Mouse (Mus musculus): ENCODE measurements around the gene Kdelr3. TPM values are rescaled to one million over a fixed set of nuclear protein-coding genes. Genes with fewer than 3 reads are reported as not detected.

The Kdelr3 gene
- polyA plus RNA-seq, 1 experiment from 2014 or later = 157 TPM

- Histone ChIP-seq H3K4me3 (ENCODE audit: low read depth, low read length) (no peak overlapping the region), H3K27me3 (replicated peaks; ENCODE audit: control insufficient read depth, insufficient read depth, low read length) (peaks cover 4% of the 10 kb centered on the region), H3K9me3 (ENCODE audit: control insufficient read depth, low read length) (no peaks in the 10 kb centered on the region), H3K4me2 (ENCODE audit: low read depth, low read length) (0 out of 2 replicates have a peak overlapping the region, but pooled peaks have one; percentile 18), H3K4me1 (ENCODE audit: control insufficient read depth, insufficient read depth, low read length) (no peaks in the 10 kb centered on the region), H3K36me3 (ENCODE audit: control insufficient read depth, insufficient read depth, low read length) (no peaks in the 10 kb centered on the region), H3K9ac (ENCODE audit: low read depth, low read length) (no peak overlapping the region), H3K27ac (replicated peaks; ENCODE audit: low read depth, low read length) (no peak overlapping the region)
- ATAC-seq (ENCODE audit: low read depth) = peak; percentile 30; the same call in 1 of the 2 replicates
- WGBS = 9% methylated on average over 15 of the region's 15 CpGs
- DNase-seq (ENCODE audit: low spot score) = peak; percentile 38
These were observed 35.0 kb upstream of the Kdelr3 start for GRCm38 (mm10) chr15:79481181-79481688.

GRCm38 (mm10) chr15:79489463-79489862 lies 26.7 kb upstream of the Kdelr3 start:
- Histone ChIP-seq H3K27me3 (replicated peaks; ENCODE audit: control insufficient read depth, insufficient read depth, low read length) (peaks cover 4% of the 10 kb centered on the region; the same call in 1 of the 2 replicates), H3K4me2 (ENCODE audit: low read depth, low read length) (no peak overlapping the region), H3K27ac (replicated peaks; ENCODE audit: low read depth, low read length) (no peak overlapping the region), H3K4me3 (ENCODE audit: low read depth, low read length) (no peak overlapping the region), H3K4me1 (ENCODE audit: control insufficient read depth, insufficient read depth, low read length) (no peaks in the 10 kb centered on the region), H3K36me3 (ENCODE audit: control insufficient read depth, insufficient read depth, low read length) (no peaks in the 10 kb centered on the region), H3K9me3 (ENCODE audit: control insufficient read depth, low read length) (no peaks in the 10 kb centered on the region), H3K9ac (ENCODE audit: low read depth, low read length) (no peak overlapping the region)
- DNase-seq (ENCODE audit: low spot score) (no peak), ATAC-seq (ENCODE audit: low read depth) (no peak)
- 71% methylated on average over 11 of the region's 11 CpGs for WGBS

DNA sequence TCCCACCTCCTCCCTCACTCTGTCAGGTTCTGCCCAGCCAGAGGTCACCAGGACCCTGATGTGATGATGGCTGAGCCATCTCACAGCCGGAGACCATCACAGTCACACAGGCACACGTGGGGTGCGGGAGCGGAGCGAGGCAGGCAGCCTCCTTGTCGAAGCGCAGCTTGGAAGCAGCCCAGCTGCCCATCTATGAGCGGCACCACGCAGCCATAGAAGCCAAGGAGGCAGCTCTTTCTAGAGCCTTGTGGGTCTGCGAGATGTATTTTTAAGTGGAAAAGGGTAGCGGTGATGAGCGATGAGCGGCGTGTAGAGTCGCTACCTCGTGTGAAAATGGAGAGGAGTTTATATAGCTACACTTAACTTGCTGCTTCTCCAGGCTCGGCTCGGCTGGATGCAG lies 22.7 kb upstream of the Kdelr3 start:
- no peak for ATAC-seq (ENCODE audit: low read depth)
- Histone ChIP-seq H3K27ac (replicated peaks; ENCODE audit: low read depth, low read length) (no peak overlapping the region), H3K4me1 (ENCODE audit: control insufficient read depth, insufficient read depth, low read length) (no peaks in the 10 kb centered on the region), H3K36me3 (ENCODE audit: control insufficient read depth, insufficient read depth, low read length) (no peaks in the 10 kb centered on the region), H3K4me3 (ENCODE audit: low read depth, low read length) (no peak overlapping the region), H3K9me3 (ENCODE audit: control insufficient read depth, low read length) (no peaks in the 10 kb centered on the region), H3K9ac (ENCODE audit: low read depth, low read length) (0 out of 2 replicates have a peak overlapping the region, but pooled peaks have one; percentile 19), H3K27me3 (replicated peaks; ENCODE audit: control insufficient read depth, insufficient read depth, low read length) (peaks cover 4% of the 10 kb centered on the region; the same call in 1 of the 2 replicates), H3K4me2 (ENCODE audit: low read depth, low read length) (no peak overlapping the region)
- no peak for DNase-seq (ENCODE audit: low spot score)
- 51% methylated on average over 18 of the region's 18 CpGs for WGBS

DNA sequence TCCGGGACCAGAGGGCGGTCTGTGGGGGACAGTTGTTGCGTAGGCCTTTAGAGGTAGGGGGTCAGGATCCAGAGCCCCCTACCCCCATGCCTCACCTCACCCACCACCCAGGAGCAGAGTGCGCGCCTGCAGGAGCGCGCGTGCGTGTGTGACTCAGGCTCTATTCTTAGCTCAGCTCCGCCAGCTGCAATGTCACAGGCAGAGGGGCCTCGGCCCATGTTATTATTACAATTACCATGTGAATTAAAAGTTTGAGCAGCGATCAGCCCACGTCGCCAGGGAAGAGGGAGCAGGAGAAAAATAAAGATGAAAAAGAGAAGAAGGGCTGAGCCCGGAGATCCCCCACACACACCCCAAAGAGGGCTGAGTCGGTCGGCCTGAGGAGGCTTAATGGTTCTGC lies 16.1 kb upstream of the Kdelr3 start:
- no peak overlapping the region for H3K4me3 ChIP-seq (ENCODE audit: low read depth, low read length)
- WGBS = 79% methylated on average over 17 of the region's 17 CpGs
- H3K27ac ChIP-seq (replicated peaks; ENCODE audit: low read depth, low read length) = no peak overlapping the region
- H3K27me3 ChIP-seq (replicated peaks; ENCODE audit: control insufficient read depth, insufficient read depth, low read length) = peaks cover 41% of the 10 kb centered on the region
- no peaks in the 10 kb centered on the region for H3K4me1 ChIP-seq (ENCODE audit: control insufficient read depth, insufficient read depth, low read length)
- ATAC-seq (ENCODE audit: low read depth) (no peak), DNase-seq (ENCODE audit: low spot score) (no peak)
- H3K9ac ChIP-seq (ENCODE audit: low read depth, low read length) = no peak overlapping the region
- no peaks in the 10 kb centered on the region for H3K9me3 ChIP-seq (ENCODE audit: control insufficient read depth, low read length)
- H3K4me2 ChIP-seq (ENCODE audit: low read depth, low read length) = no peak overlapping the region
- H3K36me3 ChIP-seq (ENCODE audit: control insufficient read depth, insufficient read depth, low read length) = no peaks in the 10 kb centered on the region

- ATAC-seq (ENCODE audit: low read depth) (no peak), DNase-seq (ENCODE audit: low spot score) (no peak)
- Histone ChIP-seq H3K9ac (ENCODE audit: low read depth, low read length) (no peak overlapping the region), H3K27me3 (replicated peaks; ENCODE audit: control insufficient read depth, insufficient read depth, low read length) (peaks cover 69% of the 10 kb centered on the region), H3K4me3 (ENCODE audit: low read depth, low read length) (no peak overlapping the region), H3K36me3 (ENCODE audit: control insufficient read depth, insufficient read depth, low read length) (no peaks in the 10 kb centered on the region), H3K9me3 (ENCODE audit: control insufficient read depth, low read length) (no peaks in the 10 kb centered on the region), H3K27ac (replicated peaks; ENCODE audit: low read depth, low read length) (no peak overlapping the region), H3K4me2 (ENCODE audit: low read depth, low read length) (no peak overlapping the region), H3K4me1 (ENCODE audit: control insufficient read depth, insufficient read depth, low read length) (no peaks in the 10 kb centered on the region)
- 24% methylated on average over 18 of the region's 18 CpGs for WGBS
These were observed 13.3 kb upstream of the Kdelr3 start for GRCm38 (mm10) chr15:79502891-79503341.

- ATAC-seq (ENCODE audit: low read depth) (no peak), DNase-seq (ENCODE audit: low spot score) (no peak)
- H3K9ac ChIP-seq (ENCODE audit: low read depth, low read length) = no peak overlapping the region
- no peaks in the 10 kb centered on the region for H3K9me3 ChIP-seq (ENCODE audit: control insufficient read depth, low read length)
- no peaks in the 10 kb centered on the region for H3K36me3 ChIP-seq (ENCODE audit: control insufficient read depth, insufficient read depth, low read length)
- H3K27me3 ChIP-seq (replicated peaks; ENCODE audit: control insufficient read depth, insufficient read depth, low read length) = peaks cover 74% of the 10 kb centered on the region
- H3K4me2 ChIP-seq (ENCODE audit: low read depth, low read length) = no peak overlapping the region
- WGBS = 68% methylated on average over 5 of the region's 5 CpGs
- no peak overlapping the region for H3K4me3 ChIP-seq (ENCODE audit: low read depth, low read length)
- no peak overlapping the region for H3K27ac ChIP-seq (replicated peaks; ENCODE audit: low read depth, low read length)
- no peaks in the 10 kb centered on the region for H3K4me1 ChIP-seq (ENCODE audit: control insufficient read depth, insufficient read depth, low read length)
These were observed 12.8 kb upstream of the Kdelr3 start for GRCm38 (mm10) chr15:79503438-79503837.

DNA sequence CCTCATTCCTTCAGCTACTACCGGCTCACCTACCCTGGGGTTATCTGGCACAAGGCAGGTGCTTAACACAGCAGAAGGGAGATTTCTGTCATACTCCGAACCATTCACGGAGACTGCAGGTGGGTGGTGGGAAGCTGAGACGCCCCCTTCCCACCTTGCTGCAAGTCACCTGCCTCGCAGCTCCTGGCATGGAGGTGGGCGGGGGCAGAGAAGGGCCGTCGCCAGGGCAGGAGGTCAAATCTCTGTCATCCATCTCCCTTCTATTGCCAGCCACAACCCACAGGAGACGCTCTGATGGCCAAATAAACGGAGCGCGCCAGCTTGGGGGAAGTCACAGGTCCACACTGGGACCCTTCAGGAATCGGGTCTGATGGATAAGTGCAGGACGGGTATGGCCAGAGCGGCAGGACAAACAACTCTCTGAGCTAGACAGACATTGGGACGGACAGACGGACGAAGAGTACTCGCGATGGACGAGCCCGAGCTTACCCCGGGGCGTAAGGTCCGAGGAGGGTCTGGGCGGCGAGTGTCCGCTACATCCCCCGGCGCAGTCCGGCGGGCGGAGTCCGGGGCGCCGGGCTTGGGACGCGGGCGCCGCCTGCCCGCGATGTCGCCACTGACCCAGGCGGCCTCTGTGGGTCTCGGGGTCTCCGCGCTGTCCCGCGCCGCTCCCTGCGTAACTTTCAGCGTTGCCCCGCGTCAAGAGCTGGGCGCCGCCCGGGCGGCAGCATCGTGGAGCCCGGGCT lies 11.3 kb upstream of the Kdelr3 start, which contains the start of gene Kcnj4:
Gene Kcnj4, minus strand, starts transcription at position 535 of the 746 bp plus-strand sequence.
- Histone ChIP-seq H3K4me1 (ENCODE audit: control insufficient read depth, insufficient read depth, low read length) (no peaks in the 10 kb centered on the region), H3K4me3 (ENCODE audit: low read depth, low read length) (peak within 1 kb of the TSS; percentile 59), H3K27ac (replicated peaks; ENCODE audit: low read depth, low read length) (no peak within 1 kb of the TSS), H3K36me3 (ENCODE audit: control insufficient read depth, insufficient read depth, low read length) (no peaks in the 10 kb centered on the region), H3K9ac (ENCODE audit: low read depth, low read length) (peak within 1 kb of the TSS; percentile 64), H3K27me3 (replicated peaks; ENCODE audit: control insufficient read depth, insufficient read depth, low read length) (peaks cover 81% of the 10 kb centered on the region), H3K9me3 (ENCODE audit: control insufficient read depth, low read length) (no peaks in the 10 kb centered on the region), H3K4me2 (ENCODE audit: low read depth, low read length) (peak within 1 kb of the TSS; percentile 100)
- 1% methylated on average over 12 of the region's 60 CpGs for WGBS
- DNase-seq (ENCODE audit: low spot score) (no peak), ATAC-seq (ENCODE audit: low read depth) (no peak)

- peak; percentile 64 for DNase-seq (ENCODE audit: low spot score)
- ATAC-seq (ENCODE audit: low read depth) = peak; percentile 76
- Histone ChIP-seq H3K4me3 (ENCODE audit: low read depth, low read length) (peak overlapping the region; percentile 59), H3K9me3 (ENCODE audit: control insufficient read depth, low read length) (no peaks in the 10 kb centered on the region), H3K4me1 (ENCODE audit: control insufficient read depth, insufficient read depth, low read length) (no peaks in the 10 kb centered on the region), H3K36me3 (ENCODE audit: control insufficient read depth, insufficient read depth, low read length) (no peaks in the 10 kb centered on the region), H3K27me3 (replicated peaks; ENCODE audit: control insufficient read depth, insufficient read depth, low read length) (peaks cover 90% of the 10 kb centered on the region), H3K4me2 (ENCODE audit: low read depth, low read length) (peak overlapping the region; percentile 100), H3K9ac (ENCODE audit: low read depth, low read length) (peak overlapping the region; percentile 64), H3K27ac (replicated peaks; ENCODE audit: low read depth, low read length) (no peak overlapping the region)
- 6% methylated on average over 24 of the region's 71 CpGs for WGBS
These were observed 10.5 kb upstream of the Kdelr3 start for GRCm38 (mm10) chr15:79505616-79506283.

All from embryonic facial prominence, embryonic 14.5 days (tissue).